Mouse (Mus musculus): ENCODE results near the gene Map6.

Gene Map6

GRCm38 (mm10) chr7:99267897-99268505 lies 754 bp downstream of the Map6 start:
- peak; percentile 87 for DNase-seq

- DNase-seq: no peak
Measured at GRCm38 (mm10) chr7:99268506-99268900, 1.3 kb downstream of the Map6 start.

GRCm38 (mm10) chr7:99268951-99269945 lies 2.0 kb downstream of the Map6 start:
- DNase-seq: no peak

GRCm38 (mm10) chr7:99271630-99272029 lies 4.4 kb downstream of the Map6 start:
- DNase-seq: no peak

GRCm38 (mm10) chr7:99275131-99275530 lies 7.9 kb downstream of the Map6 start:
- no peak for DNase-seq

GRCm38 (mm10) chr7:99276679-99277078 lies 9.4 kb downstream of the Map6 start:
- no peak for DNase-seq

GRCm38 (mm10) chr7:99278309-99278708 lies 11.1 kb downstream of the Map6 start:
- DNase-seq: no peak

GRCm38 (mm10) chr7:99279586-99279985 lies 12.3 kb downstream of the Map6 start:
- no peak for DNase-seq

- DNase-seq: peak; percentile 85
Measured at GRCm38 (mm10) chr7:99287287-99287686, 20.0 kb downstream of the Map6 start.

- no peak for DNase-seq
Measured at GRCm38 (mm10) chr7:99290008-99290407, 22.8 kb downstream of the Map6 start.

- DNase-seq: no peak
Measured at GRCm38 (mm10) chr7:99290925-99291324, 23.7 kb downstream of the Map6 start.

GRCm38 (mm10) chr7:99294198-99294780 lies 27.0 kb downstream of the Map6 start:
- DNase-seq: no peak

GRCm38 (mm10) chr7:99295104-99295503 lies 27.9 kb downstream of the Map6 start:
- no peak for DNase-seq

- no peak for DNase-seq
Measured at GRCm38 (mm10) chr7:99300650-99301175, 33.5 kb downstream of the Map6 start.

GRCm38 (mm10) chr7:99304029-99304428 lies 36.8 kb downstream of the Map6 start:
- DNase-seq: no peak

- peak; percentile 78 for DNase-seq
Measured at GRCm38 (mm10) chr7:99304949-99305372, 37.7 kb downstream of the Map6 start.

GRCm38 (mm10) chr7:99305688-99306087 lies 38.4 kb downstream of the Map6 start:
- no peak for DNase-seq

- no peak for DNase-seq
Measured at GRCm38 (mm10) chr7:99306640-99307039, 39.4 kb downstream of the Map6 start.

- no peak for DNase-seq
Measured at GRCm38 (mm10) chr7:99311433-99311832, 44.2 kb downstream of the Map6 start.

- DNase-seq: no peak
Measured at GRCm38 (mm10) chr7:99312058-99312457, 44.8 kb downstream of the Map6 start.

- no peak for DNase-seq
Measured at GRCm38 (mm10) chr7:99312671-99313143, 45.5 kb downstream of the Map6 start.

- DNase-seq: no peak
Measured at GRCm38 (mm10) chr7:99313253-99313652, 46.0 kb downstream of the Map6 start.

GRCm38 (mm10) chr7:99314565-99314964 lies 47.3 kb downstream of the Map6 start:
- DNase-seq: no peak

Data from layer of hippocampus, adult 9-11 months (tissue).